Mouse (Mus musculus) lung, embryonic 15.5 days (tissue): ENCODE results near the gene Chn1. TPM values are rescaled to one million over a fixed set of nuclear protein-coding genes. Genes with fewer than 3 reads are reported as not detected.

ENCODE experiments used
- ATAC-seq: fragments of 200-750 bp; cut with Nextera tagmentation; 2 replicates; pipeline ENCODE4 v1.8.0; 2017; ENCODE audit warnings: moderate number of reproducible peaks, borderline replicate concordance; ENCODE audit not compliant: low FRiP score, low TSS enrichment; ENCODE audit errors: extremely low read depth
- H3K27ac ChIP-seq: fragments of 300-500 bp; sonication (generic); 2 replicates; pipeline ENCODE4 v1.5.1; 2015; ENCODE audit warnings: moderate library complexity, mild to moderate bottlenecking, inconsistent platforms
- H3K27me3 ChIP-seq: fragments of 300-500 bp; sonication (generic); 2 replicates; pipeline ENCODE4 v1.6.1; 2015; ENCODE audit warnings: inconsistent platforms
- H3K36me3 ChIP-seq: fragments of 300-500 bp; sonication (generic); 2 replicates; pipeline ENCODE4 v1.6.1; 2015; ENCODE audit warnings: inconsistent platforms
- H3K4me1 ChIP-seq: fragments of 300-500 bp; sonication (generic); 2 replicates; pipeline ENCODE4 v1.6.1; 2015; ENCODE audit warnings: inconsistent platforms
- H3K4me2 ChIP-seq: fragments of 300-500 bp; sonication (generic); 2 replicates; pipeline ENCODE4 v1.6.1; 2015; ENCODE audit warnings: inconsistent platforms, mild to moderate bottlenecking, moderate library complexity
- H3K4me3 ChIP-seq: fragments of 300-500 bp; sonication (generic); 2 replicates; pipeline ENCODE4 v1.5.1; 2015; ENCODE audit warnings: mild to moderate bottlenecking, inconsistent platforms
- H3K9ac ChIP-seq: fragments of 300-500 bp; sonication (generic); 2 replicates; pipeline ENCODE4 v1.6.1; 2015; ENCODE audit warnings: inconsistent platforms
- H3K9me3 ChIP-seq: fragments of 300-500 bp; sonication (generic); 2 replicates; pipeline ENCODE4 v1.6.1; 2016; ENCODE audit warnings: inconsistent platforms
- WGBS: fragments of 180-500 bp; shearing (Covaris S2); methylation state at CpG from one replicate; pipeline ENCODE4 v1.1.7; 2015; 5-methylcytosine and 5-hydroxymethylcytosine counted together
- polyA plus RNA-seq: library from polyadenylated mRNA; unstranded; fragments of >200 nt; fragmentation: Nextera tagmentation; extraction: Ambion mirVana; gene quantifications from 2 replicates; pipeline ENCODE4 v1.2.1, GENCODE M21; 2015

The Chn1 gene
- polyA plus RNA-seq, 1 experiment from 2014 or later = 60.8 TPM

DNA sequence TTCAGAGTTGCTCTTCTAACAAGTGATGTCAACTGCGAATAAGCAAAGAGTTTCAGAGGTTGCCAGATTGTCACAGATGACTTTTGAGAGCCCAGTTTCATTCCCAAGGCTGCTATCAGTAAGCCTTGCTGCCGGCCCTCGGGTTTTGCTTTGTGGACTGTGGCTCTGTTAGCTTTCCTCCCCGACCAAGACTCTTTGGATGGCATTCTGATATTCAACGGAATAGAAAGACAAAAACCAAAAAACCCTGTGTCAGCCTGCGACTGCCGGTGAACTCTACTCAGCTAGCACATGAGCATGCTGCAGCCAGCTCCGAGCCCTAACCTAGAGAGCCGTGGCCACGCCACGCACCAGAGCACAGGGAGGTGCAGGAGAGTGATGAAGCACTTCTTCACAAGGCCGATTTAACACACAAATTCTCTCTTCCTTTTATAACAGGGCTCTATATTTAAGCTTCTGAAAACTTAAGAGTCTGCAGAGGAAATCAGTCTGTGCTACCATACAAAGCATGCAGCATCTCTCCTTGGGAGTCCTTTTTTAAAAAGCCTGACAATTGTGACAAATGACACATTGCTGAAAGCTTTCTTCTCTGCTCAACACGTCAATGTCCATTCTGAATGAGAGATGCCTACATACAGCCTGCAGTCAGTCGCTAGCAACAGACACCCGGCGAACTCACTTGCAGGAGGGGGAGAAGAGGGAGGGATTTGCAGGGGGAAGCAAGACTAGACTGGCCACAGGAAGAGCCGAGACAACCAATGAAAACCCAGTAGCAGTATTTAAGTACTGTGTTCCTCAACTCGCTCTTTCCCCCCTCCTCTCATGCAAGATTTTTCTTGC is 115.2 kb downstream of the Chn1 start:
- Histone ChIP-seq H3K4me2 (peak overlapping the region; percentile 52), H3K4me3 (peak overlapping the region; percentile 37), H3K27ac (peak overlapping the region; percentile 70), H3K9ac (peak overlapping the region; percentile 38; the same call in 1 of the 2 replicates), H3K9me3 (no peaks in the 10 kb centered on the region), H3K27me3 (no peaks in the 10 kb centered on the region), H3K36me3 (no peaks in the 10 kb centered on the region), H3K4me1 (peaks cover 33% of the 10 kb centered on the region)
- WGBS = 32% methylated on average over 18 of the region's 18 CpGs
- peak; percentile 86 for ATAC-seq

DNA sequence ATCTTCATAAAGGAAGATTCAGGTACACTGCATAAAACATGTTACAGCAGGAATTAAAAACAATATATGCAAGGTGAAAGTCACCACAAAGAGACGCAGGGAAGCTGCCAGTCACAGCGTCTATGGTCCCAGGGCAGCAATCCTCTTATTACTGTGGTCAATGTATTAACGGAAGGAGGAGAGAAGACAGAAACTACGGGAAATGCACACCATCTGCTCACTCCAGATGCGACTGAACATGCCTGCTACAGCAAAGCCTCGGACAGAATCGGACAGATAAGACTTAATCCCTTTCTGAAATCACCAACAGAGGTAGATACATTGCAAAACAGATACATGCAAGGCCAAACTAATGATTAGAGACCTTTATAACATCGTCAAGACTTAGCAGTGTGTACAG is 116.1 kb downstream of the Chn1 start:
- H3K4me3 ChIP-seq = peak overlapping the region; percentile 37
- 58% methylated on average over 8 of the region's 8 CpGs for WGBS
- no peak for ATAC-seq

DNA sequence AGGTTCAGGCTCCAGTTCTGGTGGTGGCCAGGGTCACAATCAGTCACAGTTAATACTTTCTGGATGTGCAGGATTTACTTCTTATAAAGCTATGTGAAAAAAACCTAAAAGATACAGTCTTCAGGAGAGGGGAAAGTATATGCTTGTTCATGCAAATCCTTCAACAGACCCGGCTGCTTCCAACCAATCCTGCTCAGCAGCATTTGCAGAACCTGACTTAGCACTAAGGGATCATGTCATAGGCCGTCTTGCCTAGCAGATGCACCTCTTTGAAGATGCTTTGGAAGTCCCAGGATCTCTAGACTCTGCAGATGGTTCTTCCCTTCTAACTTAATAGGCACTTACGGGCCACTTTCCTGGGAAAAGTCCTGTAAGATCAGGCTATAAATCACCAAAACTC is 117.2 kb downstream of the Chn1 start:
- Histone ChIP-seq H3K4me3 (peak overlapping the region; percentile 14; the same call in 1 of the 2 replicates), H3K4me2 (peak overlapping the region; percentile 52), H3K36me3 (no peaks in the 10 kb centered on the region), H3K9ac (no peak overlapping the region; the same call in 1 of the 2 replicates), H3K27me3 (no peaks in the 10 kb centered on the region), H3K9me3 (no peaks in the 10 kb centered on the region), H3K27ac (peak overlapping the region; percentile 72; the same call in 1 of the 2 replicates), H3K4me1 (peaks cover 33% of the 10 kb centered on the region)
- ATAC-seq = no peak
- WGBS = 74% methylated on average over 3 of the region's 3 CpGs

More for the DNA sequence above, 116.1 kb downstream of the Chn1 start:
- Histone ChIP-seq H3K9me3 (no peaks in the 10 kb centered on the region), H3K9ac (peak overlapping the region; percentile 38; the same call in 1 of the 2 replicates), H3K4me1 (peaks cover 33% of the 10 kb centered on the region), H3K36me3 (no peaks in the 10 kb centered on the region), H3K27ac (0 out of 2 replicates have a peak overlapping the region, but pooled peaks have one; percentile 1), H3K4me2 (peak overlapping the region; percentile 52), H3K27me3 (no peaks in the 10 kb centered on the region)

DNA sequence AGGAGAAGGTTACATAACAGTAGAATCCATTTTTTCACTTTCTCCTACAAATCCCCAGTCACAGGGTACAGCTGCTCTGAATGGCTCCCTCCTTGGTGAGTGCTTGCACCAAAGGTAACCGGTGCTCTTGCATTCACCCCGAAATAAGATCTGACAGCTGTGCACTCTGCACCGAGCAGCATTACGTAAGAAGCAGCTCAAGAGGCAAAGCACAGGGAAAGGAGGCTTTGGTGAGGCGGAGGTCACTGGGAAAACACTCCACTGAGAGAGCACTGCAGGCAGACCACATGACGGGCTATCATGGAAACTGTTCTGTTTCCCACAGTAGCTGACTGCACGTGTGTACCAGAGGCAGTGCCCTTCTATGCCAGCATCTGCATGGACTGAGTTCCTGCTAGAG is 118.0 kb downstream of the Chn1 start:
- ATAC-seq = peak; percentile 44
- 22% methylated on average over 7 of the region's 7 CpGs for WGBS

DNA sequence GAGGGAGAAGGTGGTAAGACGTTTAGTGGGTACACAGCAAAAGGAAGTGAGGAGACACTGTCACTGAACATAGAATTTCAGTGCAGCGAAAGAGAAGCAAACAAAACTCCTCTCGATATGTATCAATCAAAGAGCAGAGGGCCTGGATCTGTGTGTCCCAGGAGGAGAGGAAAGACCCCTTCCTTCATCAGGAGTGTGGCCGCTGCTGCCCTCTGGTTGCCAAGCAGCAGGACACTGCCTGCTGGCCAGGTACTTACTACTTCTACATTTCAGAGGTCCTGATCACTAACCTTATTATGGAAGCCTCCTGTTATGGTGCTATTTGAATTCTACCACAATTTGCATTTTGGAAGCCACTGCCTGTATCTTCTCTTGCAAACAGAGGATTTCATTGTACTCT is 119.5 kb downstream of the Chn1 start:
- Histone ChIP-seq H3K36me3 (no peaks in the 10 kb centered on the region), H3K4me1 (peaks cover 36% of the 10 kb centered on the region), H3K9me3 (no peaks in the 10 kb centered on the region), H3K27ac (peak overlapping the region; percentile 61), H3K27me3 (no peaks in the 10 kb centered on the region), H3K4me2 (0 out of 2 replicates have a peak overlapping the region, but pooled peaks have one; percentile 1), H3K4me3 (no peak overlapping the region), H3K9ac (no peak overlapping the region)
- 58% methylated on average over 4 of the region's 4 CpGs for WGBS
- ATAC-seq = no peak

More for the DNA sequence above, 118.0 kb downstream of the Chn1 start:
- Histone ChIP-seq H3K4me3 (peak overlapping the region; percentile 20), H3K4me2 (peak overlapping the region; percentile 52), H3K4me1 (peaks cover 39% of the 10 kb centered on the region), H3K9ac (no peak overlapping the region), H3K27me3 (no peaks in the 10 kb centered on the region), H3K36me3 (no peaks in the 10 kb centered on the region), H3K27ac (peak overlapping the region; percentile 72), H3K9me3 (no peaks in the 10 kb centered on the region)

DNA sequence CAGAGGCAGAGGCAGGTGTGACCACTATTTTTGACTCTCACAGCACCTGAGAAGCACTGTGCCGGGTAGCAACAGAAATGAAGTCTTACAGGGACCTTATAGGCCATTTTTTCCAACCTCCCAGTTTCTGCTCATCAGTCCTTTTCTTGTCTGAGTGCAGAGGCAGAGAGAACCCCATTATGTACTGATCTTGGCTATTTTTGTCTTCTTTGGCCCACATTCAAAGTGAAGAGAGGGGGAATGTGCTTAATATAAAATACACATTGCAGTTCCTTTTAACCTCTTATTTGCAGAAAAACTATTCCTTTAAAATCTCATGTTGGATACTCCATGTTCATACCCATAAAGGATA is 120.3 kb downstream of the Chn1 start:
- Histone ChIP-seq H3K4me1 (peaks cover 30% of the 10 kb centered on the region), H3K9ac (no peak overlapping the region), H3K9me3 (no peaks in the 10 kb centered on the region), H3K27ac (peak overlapping the region; percentile 90), H3K4me3 (no peak overlapping the region), H3K4me2 (peak overlapping the region; percentile 35), H3K36me3 (no peaks in the 10 kb centered on the region), H3K27me3 (no peaks in the 10 kb centered on the region)
- no peak for ATAC-seq
- 24% methylated on average over 1 of the region's 1 CpGs for WGBS

DNA sequence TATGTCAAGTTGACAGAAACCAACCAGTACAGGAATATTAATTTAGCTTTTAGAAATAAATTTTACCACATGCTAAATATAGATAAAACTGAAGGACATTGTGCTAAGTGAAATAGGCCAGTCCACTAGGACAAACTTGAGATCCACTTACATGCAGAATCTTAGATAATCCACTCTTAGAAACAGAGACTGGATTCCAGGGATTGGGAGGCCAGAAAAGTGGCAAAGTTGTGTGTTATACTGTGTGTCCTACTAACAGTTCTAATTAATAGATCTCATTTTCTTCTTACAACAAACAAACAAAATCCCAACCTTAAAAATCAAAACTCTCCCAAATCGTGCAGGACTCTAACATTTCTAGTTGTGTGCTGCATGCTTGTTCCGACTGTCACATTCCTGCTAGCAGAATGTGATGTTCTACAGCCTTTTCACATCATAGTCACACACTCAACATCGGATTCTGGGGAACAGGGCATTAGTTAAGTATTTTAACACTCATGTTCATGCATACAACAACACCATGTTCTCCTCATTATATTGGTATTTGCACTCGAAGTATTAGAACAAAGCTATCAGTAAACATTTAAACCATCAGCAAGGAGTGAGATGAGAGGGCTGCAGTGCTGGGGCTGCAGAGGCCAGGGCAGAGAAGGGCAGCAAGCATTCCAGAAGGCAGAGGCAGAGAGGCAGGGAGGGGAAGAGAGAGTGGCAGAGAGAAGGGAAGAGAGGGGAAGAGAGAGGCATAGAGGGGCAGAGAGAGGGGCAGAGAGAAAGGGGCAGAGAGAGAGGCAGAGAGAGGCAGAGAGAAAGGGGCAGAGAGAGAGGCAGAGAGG is 120.9 kb downstream of the Chn1 start:
- WGBS = 28% methylated on average over 4 of the region's 4 CpGs
- peak; percentile 54; the same call in 1 of the 2 replicates for ATAC-seq

DNA sequence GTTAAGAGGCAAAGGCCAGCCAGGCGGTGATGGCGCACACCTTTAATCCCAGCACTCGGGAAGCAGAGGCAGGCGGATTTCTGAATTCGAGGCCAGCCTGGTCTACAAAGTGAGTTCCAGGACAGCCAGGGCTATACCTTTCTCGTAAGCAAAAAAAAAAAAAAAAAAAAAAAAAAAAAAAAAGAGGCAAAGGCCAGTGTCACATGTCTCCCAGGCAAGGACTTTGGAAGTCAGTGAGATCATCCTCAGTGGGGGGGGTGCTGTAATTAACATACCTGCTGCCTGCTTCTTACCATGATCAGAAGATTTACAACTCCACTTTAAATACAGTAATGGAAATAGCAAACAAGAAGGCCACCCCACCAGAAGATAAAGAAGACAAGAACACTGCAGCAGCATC is 137.5 kb downstream of the Chn1 start:
- no peak overlapping the region for H3K27ac ChIP-seq
- H3K9ac ChIP-seq = no peak overlapping the region
- H3K4me3 ChIP-seq = no peak overlapping the region
- no peaks in the 10 kb centered on the region for H3K27me3 ChIP-seq
- no peak for ATAC-seq
- H3K4me1 ChIP-seq = no peaks in the 10 kb centered on the region
- H3K9me3 ChIP-seq = no peaks in the 10 kb centered on the region
- H3K4me2 ChIP-seq = no peak overlapping the region
- no peaks in the 10 kb centered on the region for H3K36me3 ChIP-seq
- WGBS = 92% methylated on average over 6 of the region's 6 CpGs

More for the DNA sequence above, 120.9 kb downstream of the Chn1 start:
- Histone ChIP-seq H3K27ac (peak overlapping the region; percentile 90), H3K27me3 (no peaks in the 10 kb centered on the region), H3K9me3 (no peaks in the 10 kb centered on the region), H3K36me3 (no peaks in the 10 kb centered on the region), H3K4me2 (peak overlapping the region; percentile 35), H3K4me1 (peaks cover 26% of the 10 kb centered on the region), H3K9ac (no peak overlapping the region), H3K4me3 (no peak overlapping the region)

DNA sequence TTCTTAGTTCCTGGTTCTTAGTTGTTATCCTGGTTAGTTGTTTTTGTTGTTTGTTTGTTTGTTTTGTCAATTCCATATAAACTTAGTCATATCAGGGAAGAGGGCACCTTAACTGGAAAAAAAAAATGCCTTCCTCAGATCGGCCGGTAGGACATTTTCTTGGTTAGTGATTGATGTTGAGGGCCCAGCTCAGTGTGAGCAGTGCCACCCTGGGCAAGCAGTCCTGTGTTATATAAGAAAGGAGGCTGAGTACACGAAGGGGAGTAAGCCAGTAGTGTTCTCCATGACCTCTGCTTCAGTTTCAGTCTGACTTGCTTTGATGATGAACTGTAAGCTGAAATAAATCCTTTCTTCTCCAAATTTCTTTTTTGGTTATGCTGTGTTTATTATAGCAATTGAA is 138.8 kb downstream of the Chn1 start:
- Histone ChIP-seq H3K9me3 (no peaks in the 10 kb centered on the region), H3K4me3 (no peak overlapping the region), H3K27me3 (no peaks in the 10 kb centered on the region), H3K4me2 (no peak overlapping the region), H3K4me1 (no peaks in the 10 kb centered on the region), H3K36me3 (0 out of 2 replicates have a peak, but pooled peaks cover 3% of the 10 kb centered on the region), H3K27ac (no peak overlapping the region), H3K9ac (no peak overlapping the region)
- WGBS = 57% methylated on average over 3 of the region's 3 CpGs
- ATAC-seq = no peak

DNA sequence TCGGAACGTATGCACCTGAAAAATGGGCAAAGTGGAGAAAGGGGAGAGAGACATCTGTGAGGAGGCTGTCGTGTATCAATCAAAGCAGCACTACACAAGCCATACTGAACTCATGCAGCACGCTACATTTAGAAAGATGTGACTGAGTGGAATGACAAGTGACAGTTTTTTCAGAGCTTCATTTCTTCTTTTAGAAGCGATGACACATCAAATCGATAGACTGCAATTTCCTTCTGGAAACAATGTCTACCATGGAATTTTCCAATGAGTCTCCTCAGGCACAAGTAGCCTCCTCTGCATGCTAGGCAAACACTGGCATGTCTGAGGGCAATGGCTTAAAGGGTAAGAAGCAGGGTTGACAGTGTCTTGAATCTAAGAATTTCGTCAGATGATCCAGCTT is 143.3 kb downstream of the Chn1 start:
- Histone ChIP-seq H3K9me3 (no peaks in the 10 kb centered on the region), H3K9ac (no peak overlapping the region), H3K4me3 (no peak overlapping the region), H3K4me2 (no peak overlapping the region), H3K36me3 (peaks cover 10% of the 10 kb centered on the region; the same call in 1 of the 2 replicates), H3K27ac (no peak overlapping the region), H3K27me3 (no peaks in the 10 kb centered on the region), H3K4me1 (no peaks in the 10 kb centered on the region)
- no peak for ATAC-seq
- 85% methylated on average over 7 of the region's 7 CpGs for WGBS

DNA sequence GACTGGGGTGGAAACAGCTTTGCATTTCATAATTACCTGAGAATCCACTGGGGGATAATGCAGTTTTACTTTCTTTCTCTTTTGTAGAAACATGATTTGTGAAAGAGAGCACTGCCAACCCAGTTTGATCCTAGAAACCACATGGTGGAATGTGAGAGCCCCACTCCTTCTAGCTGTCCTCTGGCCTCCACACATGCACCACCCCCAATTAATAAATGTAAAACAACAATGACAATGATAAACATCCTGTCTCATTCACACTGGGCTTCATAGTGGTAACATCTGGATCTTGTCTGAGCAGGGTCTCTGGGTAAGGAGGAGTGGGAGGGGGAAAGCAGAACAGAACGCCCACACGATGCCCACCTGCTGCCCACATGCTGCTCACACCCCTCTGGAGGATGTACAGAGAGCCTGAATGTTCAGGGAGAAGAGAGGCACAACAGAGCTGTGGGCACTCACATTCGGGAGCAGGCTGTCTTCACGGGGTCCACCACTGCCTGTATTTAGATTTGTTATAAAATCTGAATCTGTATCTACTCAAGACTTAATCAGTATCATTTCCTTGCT is 156.6 kb downstream of the Chn1 start:
- Histone ChIP-seq H3K27ac (no peak overlapping the region), H3K9me3 (no peaks in the 10 kb centered on the region), H3K4me3 (no peak overlapping the region), H3K9ac (no peak overlapping the region), H3K27me3 (no peaks in the 10 kb centered on the region), H3K36me3 (peaks cover 20% of the 10 kb centered on the region; the same call in 1 of the 2 replicates), H3K4me2 (no peak overlapping the region), H3K4me1 (no peaks in the 10 kb centered on the region)
- WGBS = 43% methylated on average over 4 of the region's 4 CpGs
- ATAC-seq = no peak
